Mouse (Mus musculus): ENCODE results near the gene Glt1d1.

GRCm38 (mm10) chr5:127741331-127741730, 109.3 kb downstream of the Glt1d1 start:
- TF ChIP-seq POLR2A (IDR thresholded peaks at IDR 0.05; ENCODE audit: control insufficient read depth, low read depth, low read length) (no peak), CTCF (IDR thresholded peaks at IDR 0.05; ENCODE audit: control insufficient read depth, insufficient read depth, insufficient replicate concordance, low read depth, low read length) (no peak)
